Mouse (Mus musculus) liver, embryonic 12.5 days (tissue): ENCODE measurements around the gene Gm49388. TPM values are rescaled to one million over a fixed set of nuclear protein-coding genes. Genes with fewer than 3 reads are reported as not detected.

ENCODE experiments used
- ATAC-seq: fragments of 200-750 bp; cut with Nextera tagmentation; 2 replicates; pipeline ENCODE4 v1.8.0; 2017; ENCODE audit warnings: moderate number of reproducible peaks, mild to moderate bottlenecking, moderate library complexity
- H3K27ac ChIP-seq: fragments of 300-500 bp; sonication (generic); 2 replicates; pipeline ENCODE4 v1.5.1; 2016; ENCODE audit warnings: mild to moderate bottlenecking
- H3K27me3 ChIP-seq: fragments of 300-500 bp; sonication (generic); replicated peaks from 2 replicates; pipeline ENCODE4 v1.6.1; 2016; ENCODE audit warnings: mild to moderate bottlenecking, moderate library complexity
- H3K36me3 ChIP-seq: fragments of 300-500 bp; sonication (generic); 2 replicates; pipeline ENCODE4 v1.6.1; 2016; ENCODE audit warnings: mild to moderate bottlenecking, moderate library complexity
- H3K4me1 ChIP-seq: fragments of 300-500 bp; sonication (generic); 2 replicates; pipeline ENCODE4 v1.6.1; 2016
- H3K4me2 ChIP-seq: fragments of 300-500 bp; sonication (generic); 2 replicates; pipeline ENCODE4 v1.6.1; 2016; ENCODE audit warnings: mild to moderate bottlenecking, moderate library complexity
- H3K4me3 ChIP-seq: fragments of 300-500 bp; sonication (generic); 2 replicates; pipeline ENCODE4 v1.5.1; 2016; ENCODE audit warnings: mild to moderate bottlenecking, moderate library complexity
- H3K9ac ChIP-seq: fragments of 300-500 bp; sonication (generic); 2 replicates; pipeline ENCODE4 v1.6.1; 2016; ENCODE audit warnings: mild to moderate bottlenecking, moderate library complexity
- H3K9me3 ChIP-seq: fragments of 300-500 bp; sonication (generic); replicated peaks from 2 replicates; pipeline ENCODE4 v1.6.1; 2016; ENCODE audit warnings: mild to moderate bottlenecking, moderate library complexity
- WGBS: fragments of 180-500 bp; shearing (Covaris S2); methylation state at CpG from one replicate; pipeline ENCODE4 v1.1.7; 2016; ENCODE audit not compliant: insufficient replicate concordance; 5-methylcytosine and 5-hydroxymethylcytosine counted together
- polyA plus RNA-seq: library from polyadenylated mRNA; unstranded; fragments of >200 nt; fragmentation: Nextera tagmentation; extraction: Ambion mirVana; gene quantifications from 2 replicates; pipeline ENCODE4 v1.2.1, GENCODE M21; 2016

The Gm49388 gene
- not detected in 2 replicates for polyA plus RNA-seq

- H3K36me3 ChIP-seq: peaks cover 99% of the 10 kb centered on the region
Measured at GRCm38 (mm10) chr7:127785308-127785707, at the start of gene Gm49388. Gene Gm49388 (plus strand): TSS chr7:127785608.

DNA sequence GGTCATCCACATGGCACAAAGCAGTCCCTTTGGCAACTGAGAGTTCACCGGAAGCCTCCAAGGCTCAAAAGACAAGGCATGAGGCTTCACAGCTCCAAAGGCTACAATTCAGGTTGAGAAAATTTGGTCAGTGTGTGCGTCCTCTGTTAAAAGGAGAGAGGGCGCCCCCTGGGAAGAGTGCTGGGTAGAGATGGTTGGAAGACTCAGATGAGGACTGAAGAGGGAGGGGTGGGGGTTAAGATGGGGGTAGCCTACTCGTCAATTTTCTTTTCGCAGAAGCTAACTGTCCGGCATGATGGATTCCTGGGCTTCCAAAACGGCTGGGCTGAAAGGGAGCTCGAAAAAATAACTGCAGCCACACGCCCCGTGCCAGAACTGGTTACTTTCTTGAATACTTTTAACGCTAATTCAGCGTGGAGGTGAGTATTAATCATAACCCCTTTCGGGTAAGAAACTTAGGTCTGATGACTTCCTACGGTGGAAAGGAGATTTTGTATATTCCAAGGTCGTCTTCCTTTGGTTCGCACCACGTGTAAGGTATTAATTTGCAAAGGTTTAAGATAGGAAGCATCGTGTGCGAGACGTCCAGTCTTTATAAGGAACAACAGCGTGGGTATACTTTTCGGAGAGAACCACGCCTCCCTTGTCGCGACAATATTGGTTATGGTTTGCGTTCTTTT is 40.9 kb upstream of the Gm49388 start, which contains the start of gene Fbxl19:
Gene Fbxl19, plus strand, starts transcription at position 178 of the 680 bp plus-strand sequence.
- H3K4me2 ChIP-seq: peak within 1 kb of the TSS; percentile 97
- under 1% methylated on average over 26 of the region's 26 CpGs for WGBS
- no peaks in the 10 kb centered on the region for H3K9me3 ChIP-seq
- peak within 1 kb of the TSS; percentile 67 for H3K9ac ChIP-seq
- no peaks in the 10 kb centered on the region for H3K27me3 ChIP-seq
- peaks cover 16% of the 10 kb centered on the region for H3K36me3 ChIP-seq
- ATAC-seq: no peak
- H3K4me1 ChIP-seq: peaks cover 32% of the 10 kb centered on the region
- H3K27ac ChIP-seq: peak within 1 kb of the TSS; percentile 86
- peak within 1 kb of the TSS; percentile 77 for H3K4me3 ChIP-seq

More at GRCm38 (mm10) chr7:127785308-127785707, at the start of gene Gm49388:
- no peak within 1 kb of the TSS for H3K9ac ChIP-seq
- no peaks in the 10 kb centered on the region for H3K27me3 ChIP-seq
- H3K9me3 ChIP-seq: no peaks in the 10 kb centered on the region
- WGBS: 88% methylated on average over 7 of the region's 7 CpGs
- H3K27ac ChIP-seq: no peak within 1 kb of the TSS
- no peaks in the 10 kb centered on the region for H3K4me1 ChIP-seq
- no peak within 1 kb of the TSS for H3K4me3 ChIP-seq
- no peak for ATAC-seq
- H3K4me2 ChIP-seq: no peak within 1 kb of the TSS

DNA sequence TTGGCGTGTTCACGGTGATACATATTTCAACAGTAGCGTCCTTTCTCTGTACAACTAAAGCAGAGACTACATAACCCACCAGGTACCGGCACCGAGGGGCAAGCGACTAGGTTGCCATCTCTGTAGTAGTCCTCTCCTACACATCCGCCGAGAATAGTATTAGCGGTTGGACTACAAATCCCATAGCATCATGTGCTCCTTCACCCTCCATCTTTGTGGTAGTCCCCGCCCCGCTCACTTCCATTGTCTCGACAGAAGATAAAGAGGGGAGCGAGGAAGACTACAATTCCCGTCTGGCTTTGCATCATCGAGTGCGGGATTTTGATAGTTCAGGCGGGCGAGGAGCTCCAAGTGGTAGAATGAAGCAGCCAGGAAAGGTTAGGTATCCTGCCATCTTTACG is 40.2 kb upstream of the Gm49388 start:
- peak overlapping the region; percentile 86 for H3K27ac ChIP-seq
- H3K4me3 ChIP-seq: peak overlapping the region; percentile 77
- H3K4me1 ChIP-seq: peaks cover 32% of the 10 kb centered on the region
- ATAC-seq: peak; percentile 82
- peak overlapping the region; percentile 67 for H3K9ac ChIP-seq
- WGBS: under 1% methylated on average over 19 of the region's 19 CpGs
- peak overlapping the region; percentile 97 for H3K4me2 ChIP-seq
- no peaks in the 10 kb centered on the region for H3K27me3 ChIP-seq
- no peaks in the 10 kb centered on the region for H3K9me3 ChIP-seq
- peaks cover 24% of the 10 kb centered on the region for H3K36me3 ChIP-seq

GRCm38 (mm10) chr7:127745652-127746493 is 39.5 kb upstream of the Gm49388 start:
- WGBS: under 1% methylated on average over 39 of the region's 39 CpGs
- Histone ChIP-seq H3K9ac (peak overlapping the region; percentile 67), H3K9me3 (no peaks in the 10 kb centered on the region), H3K36me3 (peaks cover 30% of the 10 kb centered on the region), H3K4me1 (peaks cover 32% of the 10 kb centered on the region), H3K4me2 (peak overlapping the region; percentile 97), H3K27me3 (no peaks in the 10 kb centered on the region), H3K4me3 (peak overlapping the region; percentile 77), H3K27ac (peak overlapping the region; percentile 86)
- ATAC-seq: peak; percentile 68

DNA sequence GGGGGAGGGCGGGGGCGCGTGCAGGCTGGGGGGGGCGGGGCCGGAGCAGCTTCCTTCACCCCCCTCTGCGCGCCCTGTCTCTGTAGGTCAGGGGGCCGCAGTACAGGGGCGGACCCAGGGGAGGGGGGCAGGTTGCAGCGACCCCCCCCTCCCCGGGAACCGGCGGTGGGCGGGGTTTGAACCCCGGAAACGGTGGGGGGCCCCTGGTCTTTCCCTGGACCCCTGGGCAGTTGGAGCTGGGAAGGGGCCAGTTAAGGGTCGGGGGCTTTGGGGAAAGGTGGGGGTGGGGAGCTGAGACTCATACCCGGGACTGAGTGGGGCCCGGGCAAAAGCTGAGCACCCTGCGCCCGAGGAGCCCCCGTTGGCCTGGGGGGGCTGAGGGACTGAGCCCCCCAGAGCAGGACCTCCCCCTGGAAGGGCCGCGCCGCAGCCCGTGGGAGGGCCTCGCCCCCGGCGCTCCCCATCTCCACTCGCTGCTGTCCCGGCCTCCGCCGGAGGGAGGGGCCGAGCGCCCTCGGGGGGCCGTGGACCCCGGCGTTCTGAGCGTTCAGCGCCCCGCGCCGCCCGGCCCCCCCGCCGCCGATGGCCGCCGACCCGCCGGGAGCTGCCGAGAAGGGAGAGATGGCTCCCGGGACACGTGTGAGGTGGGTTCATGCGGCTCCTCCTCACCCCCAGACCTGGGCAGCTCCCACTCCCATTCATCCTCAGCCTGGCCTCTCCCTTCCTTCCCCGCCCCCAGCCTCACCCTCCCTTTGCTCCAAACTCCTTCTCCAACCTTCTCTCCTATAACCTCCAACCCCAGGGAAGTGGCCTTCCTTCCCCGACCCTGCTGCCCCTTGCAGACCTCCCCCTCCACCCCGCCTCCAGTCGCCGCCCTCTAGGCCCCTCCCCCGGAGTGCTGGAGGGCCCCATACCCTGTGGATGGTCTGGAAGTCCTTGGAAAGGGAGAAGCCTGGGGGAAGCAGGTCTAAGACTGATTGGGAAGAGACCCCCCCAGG is 38.6 kb upstream of the Gm49388 start:
- Histone ChIP-seq H3K4me3 (peak overlapping the region; percentile 77), H3K9ac (peak overlapping the region; percentile 67), H3K36me3 (peaks cover 39% of the 10 kb centered on the region), H3K9me3 (no peaks in the 10 kb centered on the region), H3K27me3 (no peaks in the 10 kb centered on the region), H3K4me2 (peak overlapping the region; percentile 97), H3K4me1 (peaks cover 32% of the 10 kb centered on the region), H3K27ac (peak overlapping the region; percentile 75)
- WGBS: 2% methylated on average over 50 of the region's 62 CpGs
- ATAC-seq: peak; percentile 13

- Histone ChIP-seq H3K4me1 (peaks cover 32% of the 10 kb centered on the region), H3K9ac (no peak overlapping the region), H3K27me3 (no peaks in the 10 kb centered on the region), H3K4me3 (peak overlapping the region; percentile 77), H3K27ac (peak overlapping the region; percentile 75; the same call in 1 of the 2 replicates), H3K9me3 (no peaks in the 10 kb centered on the region), H3K36me3 (peaks cover 48% of the 10 kb centered on the region), H3K4me2 (peak overlapping the region; percentile 97)
- 65% methylated on average over 6 of the region's 6 CpGs for WGBS
- no peak for ATAC-seq
Measured at GRCm38 (mm10) chr7:127747559-127748234, 37.7 kb upstream of the Gm49388 start.

DNA sequence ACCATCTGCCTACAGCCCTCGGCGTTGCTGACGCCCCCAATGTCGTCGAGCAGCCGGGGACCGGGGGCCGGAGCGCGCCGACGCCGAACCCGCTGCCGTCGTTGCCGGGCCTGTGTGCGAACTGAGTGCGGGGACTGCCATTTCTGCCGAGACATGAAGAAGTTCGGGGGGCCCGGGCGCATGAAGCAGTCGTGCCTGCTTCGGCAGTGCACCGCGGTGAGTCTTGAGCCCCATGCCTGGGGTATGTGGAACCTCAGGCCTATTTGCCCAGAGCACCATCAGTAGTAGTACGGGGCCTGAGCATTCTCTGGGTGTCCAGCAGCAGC is 37.2 kb upstream of the Gm49388 start:
- peaks cover 53% of the 10 kb centered on the region for H3K36me3 ChIP-seq
- H3K4me1 ChIP-seq: peaks cover 32% of the 10 kb centered on the region
- 93% methylated on average over 28 of the region's 28 CpGs for WGBS
- H3K9me3 ChIP-seq: no peaks in the 10 kb centered on the region
- ATAC-seq: no peak
- no peak overlapping the region for H3K4me3 ChIP-seq
- H3K4me2 ChIP-seq: no peak overlapping the region
- no peaks in the 10 kb centered on the region for H3K27me3 ChIP-seq
- H3K9ac ChIP-seq: no peak overlapping the region
- no peak overlapping the region for H3K27ac ChIP-seq

GRCm38 (mm10) chr7:127750131-127751127 is 35.0 kb upstream of the Gm49388 start:
- 84% methylated on average over 19 of the region's 19 CpGs for WGBS
- no peak for ATAC-seq
- Histone ChIP-seq H3K4me3 (no peak overlapping the region), H3K4me1 (peaks cover 21% of the 10 kb centered on the region), H3K9me3 (no peaks in the 10 kb centered on the region), H3K27ac (no peak overlapping the region), H3K27me3 (no peaks in the 10 kb centered on the region), H3K4me2 (no peak overlapping the region), H3K9ac (no peak overlapping the region), H3K36me3 (peaks cover 72% of the 10 kb centered on the region)

- Histone ChIP-seq H3K4me1 (peaks cover 15% of the 10 kb centered on the region), H3K27ac (no peak overlapping the region), H3K9me3 (no peaks in the 10 kb centered on the region), H3K36me3 (peaks cover 76% of the 10 kb centered on the region), H3K4me3 (no peak overlapping the region), H3K27me3 (no peaks in the 10 kb centered on the region), H3K4me2 (no peak overlapping the region), H3K9ac (no peak overlapping the region)
- ATAC-seq: no peak
- WGBS: 81% methylated on average over 5 of the region's 5 CpGs
Measured at GRCm38 (mm10) chr7:127751619-127752018, 33.8 kb upstream of the Gm49388 start.

GRCm38 (mm10) chr7:127752069-127752468 is 33.3 kb upstream of the Gm49388 start:
- WGBS: 85% methylated on average over 27 of the region's 27 CpGs
- no peaks in the 10 kb centered on the region for H3K9me3 ChIP-seq
- H3K27ac ChIP-seq: no peak overlapping the region
- no peak overlapping the region for H3K4me3 ChIP-seq
- H3K36me3 ChIP-seq: peaks cover 80% of the 10 kb centered on the region
- H3K9ac ChIP-seq: no peak overlapping the region
- H3K4me2 ChIP-seq: no peak overlapping the region
- peaks cover 11% of the 10 kb centered on the region for H3K4me1 ChIP-seq
- ATAC-seq: no peak
- no peaks in the 10 kb centered on the region for H3K27me3 ChIP-seq
